Mouse (Mus musculus) midbrain, embryonic 13.5 days (tissue): ENCODE measurements around the gene Glis1. TPM values are rescaled to one million over a fixed set of nuclear protein-coding genes. Genes with fewer than 3 reads are reported as not detected.

Experiments
- ATAC-seq: fragments of 200-750 bp; cut with Nextera tagmentation; 2 replicates; pipeline ENCODE4 v1.8.0; 2017; ENCODE audit warnings: mild to moderate bottlenecking, moderate TSS enrichment, moderate library complexity
- H3K27ac ChIP-seq: fragments of 300-500 bp; sonication (generic); 2 replicates; pipeline ENCODE4 v1.5.1; 2015; ENCODE audit warnings: inconsistent platforms, mild to moderate bottlenecking, moderate library complexity
- H3K27me3 ChIP-seq: fragments of 300-500 bp; sonication (generic); 2 replicates; pipeline ENCODE4 v1.6.1; 2015; ENCODE audit warnings: mild to moderate bottlenecking, inconsistent platforms
- H3K36me3 ChIP-seq: fragments of 300-500 bp; sonication (generic); 2 replicates; pipeline ENCODE4 v1.6.1; 2015; ENCODE audit warnings: mild to moderate bottlenecking, inconsistent platforms
- H3K4me1 ChIP-seq: fragments of 300-500 bp; sonication (generic); replicated peaks from 2 replicates; pipeline ENCODE4 v1.6.1; 2015; ENCODE audit warnings: inconsistent platforms
- H3K4me2 ChIP-seq: fragments of 300-500 bp; sonication (generic); replicated peaks from 2 replicates; pipeline ENCODE4 v1.6.1; 2015; ENCODE audit warnings: moderate library complexity, mild to moderate bottlenecking, inconsistent platforms
- H3K4me3 ChIP-seq: fragments of 300-500 bp; sonication (generic); replicated peaks from 2 replicates; pipeline ENCODE4 v1.5.1; 2015; ENCODE audit warnings: mild to moderate bottlenecking, inconsistent platforms
- H3K9ac ChIP-seq: fragments of 300-500 bp; sonication (generic); replicated peaks from 2 replicates; pipeline ENCODE4 v1.6.1; 2015; ENCODE audit warnings: mild to moderate bottlenecking, inconsistent platforms
- H3K9me3 ChIP-seq: fragments of 300-500 bp; sonication (generic); 2 replicates; pipeline ENCODE4 v1.6.1; 2016; ENCODE audit warnings: mild to moderate bottlenecking, inconsistent platforms
- WGBS: fragments of 180-500 bp; shearing (Covaris S2); methylation state at CpG from one replicate; pipeline ENCODE4 v1.1.7; 2015; 5-methylcytosine and 5-hydroxymethylcytosine counted together
- polyA plus RNA-seq: library from polyadenylated mRNA; unstranded; fragments of >200 nt; fragmentation: Nextera tagmentation; extraction: Ambion mirVana; gene quantifications from 2 replicates; pipeline ENCODE4 v1.2.1, GENCODE M21; 2015

The Glis1 gene
- polyA plus RNA-seq, 1 experiment from 2014 or later = 1.5 TPM

DNA sequence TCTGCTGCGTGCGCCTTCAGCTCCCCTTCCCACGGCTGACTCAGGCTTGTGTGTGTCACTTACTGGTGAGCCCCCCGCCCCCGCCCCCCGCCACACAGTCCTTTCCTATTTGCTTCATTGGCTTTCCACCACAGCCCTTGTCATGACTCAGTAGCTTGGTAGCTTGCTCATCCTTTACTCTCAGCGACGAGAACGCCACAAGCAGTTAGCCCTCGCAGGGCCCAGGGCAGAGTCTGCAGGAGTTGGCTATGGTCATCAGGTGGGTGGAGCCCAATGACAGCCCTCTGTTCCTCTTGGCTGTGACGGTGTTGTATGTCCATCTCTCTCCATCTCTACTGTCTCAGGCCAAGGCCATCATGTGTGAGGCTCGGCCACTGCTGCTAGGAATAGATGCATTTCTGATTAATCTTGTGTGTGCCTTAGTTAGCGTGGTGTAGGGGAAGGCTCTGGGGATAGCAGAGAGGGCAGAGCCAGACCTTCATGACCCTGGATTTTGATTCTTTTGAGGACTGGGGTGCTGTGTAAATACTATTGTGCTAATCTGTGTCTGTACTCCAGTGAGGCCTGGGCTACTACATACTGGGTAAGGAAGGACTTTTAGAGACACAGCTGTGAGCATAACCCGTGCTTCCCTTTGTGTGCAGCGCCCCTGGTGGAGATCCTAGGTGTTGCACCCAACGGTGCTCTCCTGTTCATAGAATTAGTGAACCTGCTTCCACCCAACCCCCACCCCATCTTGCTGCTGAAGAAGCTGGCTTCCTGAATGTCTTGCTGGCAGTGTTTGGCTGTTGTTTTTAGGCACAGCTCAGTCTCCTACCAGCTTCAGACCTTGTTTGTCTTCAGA is 19.0 kb downstream of the Glis1 start:
- Histone ChIP-seq H3K9ac (no peak overlapping the region), H3K27me3 (no peaks in the 10 kb centered on the region), H3K9me3 (no peaks in the 10 kb centered on the region), H3K4me2 (no peak overlapping the region), H3K36me3 (no peaks in the 10 kb centered on the region), H3K27ac (no peak overlapping the region; the same call in 1 of the 2 replicates), H3K4me1 (no peaks in the 10 kb centered on the region), H3K4me3 (no peak overlapping the region)
- ATAC-seq = peak; percentile 87
- 59% methylated on average over 16 of the region's 16 CpGs for WGBS

DNA sequence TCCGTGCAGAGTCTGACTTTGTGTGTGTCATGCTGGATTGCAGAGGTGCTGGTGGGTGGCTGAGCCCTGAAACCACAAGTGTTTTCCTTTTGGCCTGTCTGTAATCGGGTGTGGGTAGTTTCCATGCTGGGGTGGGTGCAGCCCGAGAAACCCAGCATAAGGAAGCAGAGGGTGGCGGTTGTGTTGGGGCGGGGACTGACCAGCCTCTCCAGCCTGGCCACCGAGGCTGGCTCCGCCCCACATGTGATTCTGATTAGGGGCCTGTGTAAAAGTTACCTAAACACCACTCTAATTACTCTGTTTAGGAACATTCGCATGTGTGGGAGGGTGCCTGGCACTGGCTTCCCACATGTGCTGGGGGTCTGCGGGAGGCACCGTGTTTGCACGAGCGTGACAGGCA is 23.2 kb downstream of the Glis1 start:
- no peak overlapping the region for H3K9ac ChIP-seq
- WGBS = 69% methylated on average over 12 of the region's 12 CpGs
- no peak overlapping the region for H3K4me3 ChIP-seq
- no peak overlapping the region for H3K27ac ChIP-seq
- no peaks in the 10 kb centered on the region for H3K27me3 ChIP-seq
- H3K9me3 ChIP-seq = no peaks in the 10 kb centered on the region
- no peaks in the 10 kb centered on the region for H3K36me3 ChIP-seq
- ATAC-seq = no peak
- H3K4me2 ChIP-seq = no peak overlapping the region
- no peaks in the 10 kb centered on the region for H3K4me1 ChIP-seq

DNA sequence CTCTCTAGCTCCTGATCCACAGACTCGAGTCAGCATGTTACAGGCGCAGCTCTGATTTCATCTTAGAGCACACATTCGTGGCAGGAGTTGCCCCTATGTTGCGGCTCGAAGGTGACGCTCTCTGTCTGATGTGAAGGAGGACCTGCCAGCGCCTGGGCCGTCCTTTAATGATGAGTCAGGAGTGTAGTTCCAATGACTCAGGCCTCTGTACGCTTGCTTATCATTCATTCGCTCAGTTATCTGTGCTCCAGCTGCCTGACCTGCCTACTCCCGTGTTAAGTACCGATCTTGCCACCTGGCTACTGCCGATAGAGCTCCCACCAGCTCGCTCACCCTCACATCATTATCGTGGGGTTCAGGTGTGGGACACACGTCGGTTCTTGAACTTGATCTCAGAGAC is 24.5 kb downstream of the Glis1 start:
- no peaks in the 10 kb centered on the region for H3K27me3 ChIP-seq
- no peak overlapping the region for H3K27ac ChIP-seq
- no peak for ATAC-seq
- H3K9me3 ChIP-seq = no peaks in the 10 kb centered on the region
- no peak overlapping the region for H3K4me2 ChIP-seq
- H3K9ac ChIP-seq = no peak overlapping the region
- no peaks in the 10 kb centered on the region for H3K36me3 ChIP-seq
- H3K4me3 ChIP-seq = no peak overlapping the region
- 92% methylated on average over 17 of the region's 17 CpGs for WGBS
- no peaks in the 10 kb centered on the region for H3K4me1 ChIP-seq

DNA sequence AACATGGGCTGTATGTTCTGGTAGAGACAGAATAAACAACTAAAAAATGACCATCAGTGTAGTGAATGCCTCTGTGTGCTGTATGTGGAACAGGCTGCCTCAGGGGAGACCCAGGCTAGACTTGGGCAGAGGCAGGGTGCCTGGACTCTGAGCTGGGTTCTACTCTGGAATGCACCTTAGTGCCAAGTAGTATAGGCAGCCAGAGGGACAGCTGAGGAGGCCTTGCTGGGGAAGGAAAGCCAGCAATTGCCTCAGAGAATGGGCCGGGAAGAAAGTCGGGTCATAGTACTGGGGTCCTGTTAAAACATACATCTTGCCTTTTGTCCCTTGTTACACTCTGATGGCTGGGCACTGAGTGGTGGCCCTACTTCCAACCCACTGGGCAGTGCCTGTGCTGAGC is 25.1 kb downstream of the Glis1 start:
- Histone ChIP-seq H3K4me2 (no peak overlapping the region), H3K4me1 (no peaks in the 10 kb centered on the region), H3K27ac (no peak overlapping the region), H3K27me3 (no peaks in the 10 kb centered on the region), H3K4me3 (no peak overlapping the region), H3K9me3 (no peaks in the 10 kb centered on the region), H3K9ac (no peak overlapping the region), H3K36me3 (no peaks in the 10 kb centered on the region)
- no peak for ATAC-seq
- WGBS = 85% methylated on average over 2 of the region's 2 CpGs

DNA sequence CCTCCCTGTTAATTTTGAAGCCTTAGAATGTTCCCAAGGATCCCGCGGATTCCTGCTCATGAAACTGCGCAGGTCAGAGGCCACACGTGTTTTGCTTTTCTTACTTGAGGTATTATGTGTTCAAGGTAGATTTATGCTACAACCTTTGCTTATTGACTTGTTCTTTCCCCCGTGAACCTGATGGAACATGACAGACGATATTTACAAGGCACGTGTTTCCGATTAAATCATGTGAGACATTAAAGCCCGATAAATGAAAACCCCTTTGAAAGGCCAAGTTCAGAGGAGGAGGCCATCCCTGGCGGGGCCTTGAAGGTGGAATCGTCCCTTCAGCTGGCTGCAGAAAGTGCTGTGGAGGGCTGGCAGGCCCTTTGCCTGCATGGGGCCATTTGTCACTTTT is 26.1 kb downstream of the Glis1 start:
- Histone ChIP-seq H3K9me3 (no peaks in the 10 kb centered on the region), H3K27ac (no peak overlapping the region), H3K27me3 (no peaks in the 10 kb centered on the region), H3K4me2 (no peak overlapping the region), H3K4me1 (no peaks in the 10 kb centered on the region), H3K9ac (no peak overlapping the region), H3K4me3 (no peak overlapping the region), H3K36me3 (no peaks in the 10 kb centered on the region)
- 84% methylated on average over 11 of the region's 11 CpGs for WGBS
- no peak for ATAC-seq

DNA sequence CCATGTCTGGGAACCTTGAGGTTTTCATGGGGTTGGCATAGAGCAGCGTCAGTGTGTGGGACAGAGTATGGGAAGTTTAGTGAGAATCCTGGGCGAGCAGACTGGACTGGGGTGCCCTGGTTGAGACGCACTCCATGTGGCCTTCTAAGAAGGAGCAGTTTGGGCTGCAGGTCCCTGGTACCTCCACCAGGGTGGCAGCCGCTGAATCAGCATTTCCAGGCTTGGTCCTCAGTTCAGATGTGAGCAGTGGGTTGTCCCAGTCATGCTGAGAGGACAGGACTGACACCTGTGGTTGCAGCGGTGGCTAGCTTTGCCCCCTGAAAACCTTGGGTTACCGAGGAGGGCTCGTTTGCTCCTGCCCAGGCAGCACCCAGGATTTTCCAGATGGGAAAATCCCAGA is 33.4 kb downstream of the Glis1 start:
- no peak for ATAC-seq
- WGBS = 77% methylated on average over 7 of the region's 7 CpGs
- Histone ChIP-seq H3K36me3 (no peaks in the 10 kb centered on the region), H3K9ac (no peak overlapping the region), H3K9me3 (no peaks in the 10 kb centered on the region), H3K4me1 (no peaks in the 10 kb centered on the region), H3K4me2 (no peak overlapping the region), H3K27me3 (no peaks in the 10 kb centered on the region), H3K4me3 (no peak overlapping the region), H3K27ac (no peak overlapping the region)

DNA sequence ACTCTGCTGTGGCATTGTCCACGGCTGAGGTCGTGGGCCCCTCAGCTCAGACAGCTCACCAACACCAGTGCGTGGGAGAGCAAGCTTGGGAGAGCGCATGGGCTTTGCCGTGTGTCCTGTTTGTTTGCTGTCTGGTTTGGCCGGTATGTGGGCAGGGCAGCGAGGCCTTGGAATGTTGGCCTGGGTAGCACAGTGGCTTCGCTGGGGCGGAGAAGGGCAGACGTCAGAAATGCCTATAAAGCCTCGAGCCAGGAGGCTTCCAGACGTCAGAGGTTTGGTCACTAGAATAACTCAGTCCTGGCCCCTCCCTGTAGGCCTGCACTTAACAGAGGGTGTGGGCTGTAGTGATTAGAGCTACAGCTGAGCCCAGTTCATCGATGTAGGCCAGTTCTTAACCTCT is 33.9 kb downstream of the Glis1 start:
- ATAC-seq = no peak
- H3K4me3 ChIP-seq = no peak overlapping the region
- no peak overlapping the region for H3K4me2 ChIP-seq
- no peaks in the 10 kb centered on the region for H3K9me3 ChIP-seq
- no peaks in the 10 kb centered on the region for H3K4me1 ChIP-seq
- 62% methylated on average over 13 of the region's 13 CpGs for WGBS
- H3K27me3 ChIP-seq = no peaks in the 10 kb centered on the region
- no peaks in the 10 kb centered on the region for H3K36me3 ChIP-seq
- no peak overlapping the region; the same call in 1 of the 2 replicates for H3K9ac ChIP-seq
- H3K27ac ChIP-seq = no peak overlapping the region

DNA sequence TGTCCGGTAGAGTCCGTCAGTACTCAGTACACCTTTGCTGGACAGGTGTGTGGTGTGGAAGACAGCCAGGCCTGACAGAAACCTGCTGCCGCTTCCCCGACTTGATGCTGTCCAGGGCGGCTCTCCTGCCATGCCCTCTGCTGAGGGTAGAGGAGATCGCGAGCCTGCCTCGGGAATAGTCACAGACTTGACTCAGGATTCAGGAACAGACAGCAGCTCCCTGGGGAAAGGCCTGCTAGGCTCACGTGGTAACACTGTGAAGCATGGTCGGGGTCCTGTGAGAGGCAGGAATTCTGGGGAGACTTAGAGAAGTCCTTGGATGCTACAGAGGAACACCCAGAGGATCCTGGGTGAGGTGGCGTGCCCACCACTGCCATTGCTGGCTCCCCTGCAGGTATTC is 34.4 kb downstream of the Glis1 start:
- Histone ChIP-seq H3K9me3 (no peaks in the 10 kb centered on the region), H3K27ac (no peak overlapping the region), H3K9ac (no peak overlapping the region), H3K4me3 (no peak overlapping the region), H3K36me3 (no peaks in the 10 kb centered on the region), H3K27me3 (no peaks in the 10 kb centered on the region), H3K4me1 (no peaks in the 10 kb centered on the region), H3K4me2 (no peak overlapping the region)
- 81% methylated on average over 11 of the region's 11 CpGs for WGBS
- ATAC-seq = no peak

DNA sequence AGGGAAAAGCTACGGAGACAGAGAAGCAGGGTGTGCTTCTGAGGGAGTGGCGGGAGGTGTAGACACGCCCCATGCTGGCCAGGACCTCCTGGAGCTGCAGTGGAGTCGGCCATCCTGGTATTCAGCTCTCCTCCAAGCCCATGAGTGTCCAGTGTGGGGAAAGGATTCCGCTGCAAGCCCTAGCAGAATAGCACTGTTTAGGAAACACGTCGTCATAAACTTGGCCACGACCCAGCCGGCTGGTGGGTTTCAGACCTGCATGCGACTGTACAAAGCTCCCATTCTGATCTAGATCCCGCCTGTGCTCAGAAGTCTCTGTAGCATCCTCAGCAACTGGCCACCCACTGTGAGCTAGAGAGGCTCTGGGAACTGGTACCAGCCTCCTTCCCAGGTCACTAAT is 41.9 kb downstream of the Glis1 start:
- no peak overlapping the region for H3K4me3 ChIP-seq
- no peak overlapping the region for H3K27ac ChIP-seq
- H3K27me3 ChIP-seq = no peaks in the 10 kb centered on the region
- WGBS = 72% methylated on average over 11 of the region's 11 CpGs
- H3K9me3 ChIP-seq = no peaks in the 10 kb centered on the region
- no peak for ATAC-seq
- H3K36me3 ChIP-seq = no peaks in the 10 kb centered on the region
- H3K4me1 ChIP-seq = no peaks in the 10 kb centered on the region
- no peak overlapping the region for H3K9ac ChIP-seq
- H3K4me2 ChIP-seq = no peak overlapping the region

DNA sequence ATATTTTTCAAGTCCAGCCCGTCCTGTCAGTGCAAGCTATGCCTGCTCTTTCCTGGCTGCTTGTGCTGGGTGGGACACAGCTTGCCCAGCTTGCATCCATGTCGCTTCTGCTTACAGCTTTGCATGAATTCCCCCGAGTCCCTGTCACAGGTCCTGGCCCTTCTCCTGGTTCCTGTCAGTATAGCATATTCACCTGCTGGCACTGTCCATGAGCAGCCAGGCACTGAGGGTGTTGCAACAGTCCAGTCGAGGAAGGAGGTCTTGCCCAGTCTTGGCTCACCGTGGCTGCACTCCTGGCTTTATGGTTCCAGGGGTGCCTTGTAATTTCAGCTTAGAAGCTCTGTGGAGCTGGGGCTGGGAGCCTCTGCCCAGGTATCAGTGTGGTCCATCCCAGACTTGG is 44.6 kb downstream of the Glis1 start:
- no peak overlapping the region for H3K9ac ChIP-seq
- H3K4me1 ChIP-seq = no peaks in the 10 kb centered on the region
- no peaks in the 10 kb centered on the region for H3K9me3 ChIP-seq
- no peak for ATAC-seq
- 68% methylated on average over 5 of the region's 5 CpGs for WGBS
- no peaks in the 10 kb centered on the region for H3K27me3 ChIP-seq
- no peak overlapping the region for H3K4me3 ChIP-seq
- no peaks in the 10 kb centered on the region for H3K36me3 ChIP-seq
- no peak overlapping the region for H3K27ac ChIP-seq
- H3K4me2 ChIP-seq = no peak overlapping the region

DNA sequence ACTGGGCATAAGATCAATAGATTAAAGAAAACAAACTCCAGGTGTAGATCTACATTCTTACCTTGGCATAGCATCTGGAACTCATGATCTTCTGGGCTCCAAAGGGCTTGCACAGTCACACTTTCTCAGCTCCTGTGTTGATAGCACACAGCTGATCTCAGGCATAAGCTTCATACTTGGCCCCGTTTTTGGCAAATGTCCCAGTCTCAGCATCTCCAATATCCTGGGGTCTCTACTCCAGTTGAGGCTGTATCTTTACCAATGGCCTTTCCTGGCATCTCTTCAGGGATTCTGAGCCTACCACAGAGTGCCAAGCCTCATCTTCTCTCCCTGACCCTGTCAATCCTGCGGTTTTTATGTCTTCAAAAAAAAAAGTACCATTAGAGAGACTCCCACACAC is 48.1 kb downstream of the Glis1 start:
- H3K27ac ChIP-seq = no peak overlapping the region
- H3K4me2 ChIP-seq = no peak overlapping the region
- no peak overlapping the region for H3K4me3 ChIP-seq
- WGBS = 90% methylated on average over 2 of the region's 2 CpGs
- H3K36me3 ChIP-seq = no peaks in the 10 kb centered on the region
- no peaks in the 10 kb centered on the region for H3K4me1 ChIP-seq
- no peak for ATAC-seq
- no peaks in the 10 kb centered on the region for H3K27me3 ChIP-seq
- H3K9ac ChIP-seq = no peak overlapping the region
- H3K9me3 ChIP-seq = no peaks in the 10 kb centered on the region

DNA sequence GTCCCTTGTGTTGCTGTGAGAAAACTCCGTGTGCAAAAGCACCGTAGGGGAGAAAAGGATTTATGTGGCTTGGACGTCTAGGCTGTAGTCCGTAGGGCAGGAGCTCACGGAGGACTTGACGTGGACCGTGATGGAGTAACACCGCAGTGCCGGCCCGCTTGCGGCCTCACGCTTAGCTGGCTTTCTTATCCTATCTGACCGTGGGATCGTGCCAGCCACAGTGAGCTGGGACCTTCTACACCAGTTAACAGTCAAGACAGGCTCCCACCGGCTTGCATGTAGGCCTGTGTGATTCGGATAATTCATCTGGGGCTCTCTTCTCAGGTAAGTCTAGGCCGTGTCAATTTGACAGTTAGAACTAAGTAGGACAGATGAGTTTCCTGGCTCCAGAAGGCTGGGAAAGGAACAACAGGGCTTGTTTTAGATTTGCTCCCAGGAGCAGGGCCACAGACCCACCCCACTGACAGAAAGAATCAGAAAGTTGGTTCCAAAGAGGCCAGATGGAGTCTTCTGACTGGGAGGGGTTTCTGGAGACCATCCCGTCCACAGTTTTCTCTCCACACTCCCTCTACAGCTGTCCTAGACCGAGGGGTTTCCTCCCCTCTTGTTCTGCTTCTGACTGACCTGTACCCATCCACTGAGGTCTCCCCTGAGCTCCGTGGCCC is 49.3 kb downstream of the Glis1 start:
- WGBS = 91% methylated on average over 20 of the region's 20 CpGs
- Histone ChIP-seq H3K4me1 (no peaks in the 10 kb centered on the region), H3K27me3 (no peaks in the 10 kb centered on the region), H3K4me2 (no peak overlapping the region), H3K9ac (no peak overlapping the region), H3K4me3 (no peak overlapping the region), H3K9me3 (no peaks in the 10 kb centered on the region), H3K27ac (no peak overlapping the region), H3K36me3 (no peaks in the 10 kb centered on the region)
- no peak for ATAC-seq

DNA sequence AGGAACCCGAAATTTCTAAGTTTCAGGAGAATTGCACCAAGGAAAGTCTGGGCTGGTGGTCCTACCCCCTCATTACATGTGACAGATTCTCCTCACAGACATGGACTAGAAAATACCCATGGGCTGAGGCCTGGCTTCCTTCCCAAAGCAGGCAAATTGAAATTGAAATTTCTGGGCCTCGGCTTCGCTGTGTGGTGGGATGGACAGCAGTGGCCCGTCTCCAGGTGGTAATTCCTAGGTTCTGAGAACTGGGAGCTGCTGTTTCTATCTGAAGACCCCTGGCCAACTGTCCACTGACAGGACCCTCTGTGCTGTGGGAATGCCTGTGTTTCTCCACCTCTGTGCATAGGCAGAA is 49.8 kb downstream of the Glis1 start:
- H3K27ac ChIP-seq = no peak overlapping the region
- no peak overlapping the region for H3K4me2 ChIP-seq
- H3K4me3 ChIP-seq = no peak overlapping the region
- H3K9me3 ChIP-seq = no peaks in the 10 kb centered on the region
- H3K4me1 ChIP-seq = no peaks in the 10 kb centered on the region
- WGBS = 92% methylated on average over 4 of the region's 4 CpGs
- no peaks in the 10 kb centered on the region for H3K36me3 ChIP-seq
- H3K9ac ChIP-seq = no peak overlapping the region
- no peak for ATAC-seq
- no peaks in the 10 kb centered on the region for H3K27me3 ChIP-seq
